Mouse (Mus musculus): Measurements from ENCODE around the gene Stpg1.

DNA sequence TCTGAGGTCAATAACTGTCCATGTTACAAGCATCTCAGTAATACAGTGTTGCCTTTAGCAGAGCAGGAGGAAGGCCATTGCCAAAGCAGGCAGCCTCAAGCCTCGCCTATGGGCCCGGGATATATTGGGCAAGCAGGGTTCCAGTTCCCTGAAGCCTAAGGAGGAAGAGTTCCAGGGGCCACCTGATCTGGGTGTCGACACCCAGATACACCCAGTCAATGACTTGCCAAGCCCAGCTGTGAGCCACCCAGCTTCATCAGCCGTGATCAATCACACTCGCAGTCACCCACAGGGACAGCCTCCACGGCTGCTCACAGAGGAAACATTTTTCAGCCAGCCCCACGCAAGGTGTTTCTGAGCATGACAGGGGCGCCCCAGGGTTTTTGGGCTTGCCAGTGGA, 72.9 kb downstream of the Stpg1 start:
- no peak for TF ChIP-seq CTCF (IDR thresholded peaks at IDR 0.05; ENCODE audit: low read depth)
- TF ChIP-seq EP300 (optimal IDR thresholded peaks at IDR 0.05) = no peak

Data from stomach, postnatal 0 days (tissue).